ENCODE assay signal across 9 mouse cellular contexts in genomic region chr5:35595706-35596105, GRCm38 (mm10). TPM values are rescaled to one million over a fixed set of nuclear protein-coding genes. Genes with fewer than 3 reads are reported as not detected.
A peak's percentile ranks its signal among the peaks of the same experiment; 100 is the strongest.
DNase-seq lines count a peak whose midpoint lies in the region; ATAC-seq and TF ChIP-seq lines count a peak whose summit lies in the region.
"Had no signal": no experiment of that assay in that cellular context is flagged by ENCODE, and none has a peak within 500 bp of the region (broad histone marks: within the 10 kb centered on the region; RNA-seq: fewer than 3 reads in every experiment).

No protein-coding gene starts in this region.

- no peak for ATAC-seq in forebrain, embryonic 12.5 days (ENCODE audit: low FRiP score)
- 0 out of 2 replicates have a peak, but pooled peaks have one; percentile 16 for ATAC-seq in cerebellum, adult (ENCODE audit: insufficient number of reproducible peaks, low FRiP score, low TSS enrichment)
- peak; percentile 68 for ATAC-seq in midbrain, postnatal 0 days (ENCODE audit: low FRiP score)

- H3K27me3 ChIP-seq in forebrain, embryonic 10.5 days (ENCODE audit: poor library complexity, severe bottlenecking) = no peaks in the 10 kb centered on the region
- no peaks in the 10 kb centered on the region for H3K27me3 ChIP-seq in forebrain, embryonic 12.5 days
- no peaks in the 10 kb centered on the region for H3K27me3 ChIP-seq in midbrain, postnatal 0 days (ENCODE audit: insufficient read depth, low read length)

- H3K4me1 ChIP-seq in forebrain, embryonic 10.5 days = no peaks in the 10 kb centered on the region
- no peaks in the 10 kb centered on the region for H3K4me1 ChIP-seq in forebrain, embryonic 12.5 days
- no peaks in the 10 kb centered on the region for H3K4me1 ChIP-seq in midbrain, postnatal 0 days (ENCODE audit: insufficient read depth, low read length)

- no peak overlapping the region for H3K9ac ChIP-seq in forebrain, embryonic 12.5 days
- no peak overlapping the region for H3K9ac ChIP-seq in midbrain, postnatal 0 days (replicated peaks; ENCODE audit: low read length, poor library complexity, severe bottlenecking)

- peak; percentile 81 for DNase-seq in forebrain, embryonic 10.5 days (ENCODE audit: extremely low spot score, low spot score)
- DNase-seq in forelimb bud, embryonic 11.5 days (ENCODE audit: low read depth, low spot score) = peak; percentile 80
- DNase-seq in induced T-regulatory cell, adult 2 months (ENCODE audit: low read depth) = peak; percentile 79
- peak; percentile 75 to 82 for DNase-seq in left cerebral cortex, postnatal 25 days (ENCODE audit: low spot score in 2 of 2)
- peak; percentile 89 for DNase-seq in midbrain, postnatal 0 days (ENCODE audit: low spot score)
- peak; percentile 38 to 43 for DNase-seq in spleen, postnatal 36 days (ENCODE audit: low spot score in 2 of 2)

- 19% methylated on average over 4 of the region's 4 CpGs for WGBS in forebrain, embryonic 10.5 days
- WGBS in forebrain, embryonic 12.5 days = 27% methylated on average over 4 of the region's 4 CpGs
- WGBS in midbrain, postnatal 0 days = 22% methylated on average over 4 of the region's 4 CpGs

- no peak overlapping the region for H3K27ac ChIP-seq in forebrain, embryonic 10.5 days
- no peak overlapping the region for H3K27ac ChIP-seq in forebrain, embryonic 12.5 days
- no peak overlapping the region for H3K27ac ChIP-seq in midbrain, postnatal 0 days (ENCODE audit: low read depth, low read length)
- H3K27ac ChIP-seq: macrophage had no signal

- peaks cover 5% of the 10 kb centered on the region; the same call in 1 of the 2 replicates for H3K9me3 ChIP-seq in forebrain, embryonic 10.5 days
- no peaks in the 10 kb centered on the region for H3K9me3 ChIP-seq in forebrain, embryonic 12.5 days
- peaks cover 2% of the 10 kb centered on the region; the same call in 1 of the 2 replicates for H3K9me3 ChIP-seq in midbrain, postnatal 0 days (ENCODE audit: low read length)

- intact Hi-C loops in left cerebral cortex, postnatal 25 days (cut with DNase I) = loop anchor here (1.0 to 5.0 kb wide), 3 partner anchors 86 to 157 kb away; no protein-coding TSS in a partner anchor

- no peak overlapping the region for H3K4me3 ChIP-seq in forebrain, embryonic 10.5 days
- H3K4me3 ChIP-seq in forebrain, embryonic 12.5 days (replicated peaks) = no peak overlapping the region
- no peak overlapping the region for H3K4me3 ChIP-seq in midbrain, postnatal 0 days (ENCODE audit: low read depth, low read length)

- peak; percentile 100 for TF ChIP-seq CTCF in midbrain, postnatal 0 days (IDR thresholded peaks at IDR 0.05)

- peaks cover 53% of the 10 kb centered on the region for H3K36me3 ChIP-seq in forebrain, embryonic 10.5 days (replicated peaks)
- peaks cover 56% of the 10 kb centered on the region for H3K36me3 ChIP-seq in forebrain, embryonic 12.5 days (replicated peaks)
- peaks cover 54% of the 10 kb centered on the region for H3K36me3 ChIP-seq in midbrain, postnatal 0 days (ENCODE audit: insufficient read depth, low read length)

- H3K4me2 ChIP-seq in forebrain, embryonic 12.5 days = no peak overlapping the region
- H3K4me2 ChIP-seq in midbrain, postnatal 0 days (ENCODE audit: low read depth, low read length, poor library complexity, severe bottlenecking) = no peak overlapping the region

RNA-seq across cellular contexts. Expression of gene Acox3, which starts 12.9 kb away (rescaled TPM):
- 10.3 and 10.8 TPM in 2 replicates for polyA plus RNA-seq in forebrain, embryonic 10.5 days (2016; fragmentation: Nextera tagmentation; extraction: Ambion mirVana)
- polyA plus RNA-seq in forebrain, embryonic 12.5 days (2016; fragmentation: Nextera tagmentation; extraction: Ambion mirVana) = 15.6 and 17.6 TPM in 2 replicates
- total RNA-seq in left cerebral cortex, postnatal 25 days (2021) = 10 to 100 TPM; 26.6 to 29.5 TPM
- 27.5 and 29.5 TPM in 2 replicates for total RNA-seq in midbrain, postnatal 0 days (2014; rRNA removed)
- 13.5 and 15.6 TPM in 2 replicates for polyA plus RNA-seq in midbrain, postnatal 0 days (2015; fragmentation: Nextera tagmentation; extraction: Ambion mirVana)

RNA-seq across cellular contexts. Expression of gene Trmt44, which starts 20.8 kb away (rescaled TPM):
- 9.2 and 10.0 TPM in 2 replicates for polyA plus RNA-seq in forebrain, embryonic 10.5 days (2016; fragmentation: Nextera tagmentation; extraction: Ambion mirVana)
- polyA plus RNA-seq in forebrain, embryonic 12.5 days (2016; fragmentation: Nextera tagmentation; extraction: Ambion mirVana) = 9.8 and 11.1 TPM in 2 replicates
- 1 to 10 TPM; 7.6 to 8.7 TPM for total RNA-seq in left cerebral cortex, postnatal 25 days (2021)
- total RNA-seq in midbrain, postnatal 0 days (2014; rRNA removed) = 5.8 and 11.3 TPM in 2 replicates
- polyA plus RNA-seq in midbrain, postnatal 0 days (2015; fragmentation: Nextera tagmentation; extraction: Ambion mirVana) = 3.4 and 4.9 TPM in 2 replicates
